Mouse (Mus musculus) olfactory bulb, adult 2 months (tissue): ENCODE data around the gene Gsta2.

Experiments used
- CTCF ChIP-seq: fragments of 200-500 bp; IDR thresholded peaks from 2 replicates; pipeline ENCODE4 v1.5.1; 2012; ENCODE audit warnings: low read depth, mild to moderate bottlenecking, low read length, moderate library complexity; ENCODE audit not compliant: insufficient read depth
- POLR2A ChIP-seq: fragments of 200-500 bp; IDR thresholded peaks from 2 replicates; pipeline ENCODE4 v1.6.1; 2012; ENCODE audit warnings: mild to moderate bottlenecking, low read depth, low read length, moderate library complexity; ENCODE audit not compliant: insufficient read depth

GRCm38 (mm10) chr9:78374397-78374796 is 18.8 kb upstream of the Gsta2 start:
- TF ChIP-seq CTCF (no peak), POLR2A (no peak)
